Mouse (Mus musculus) MEL (cell line): ENCODE results near the gene U2af1l4. TPM values are rescaled to one million over a fixed set of nuclear protein-coding genes. Genes with fewer than 3 reads are reported as not detected.

ENCODE experiments used
- DNase-seq: peaks from one replicate; pipeline ENCODE4 v3.0.0; 2011; ENCODE audit warnings: low read depth, low spot score
- H3K27ac ChIP-seq: 2 replicates; pipeline ENCODE4 v1.5.1; 2012; ENCODE audit warnings: low read depth, mild to moderate bottlenecking, control low read depth, low read length, moderate library complexity; ENCODE audit not compliant: control insufficient read depth
- H3K27me3 ChIP-seq, 2 experiments: fragments of 150-350 bp in 1 of 2; sonication (generic) in 1 of 2; 2 replicates each; pipeline ENCODE4 v1.6.1; 2012; ENCODE audit warnings: low read length in 2 of 2, mild to moderate bottlenecking in 2 of 2, improper control_type of control experiment in 1 of 2, moderate library complexity in 1 of 2; ENCODE audit not compliant: insufficient read depth in 2 of 2, control insufficient read depth in 1 of 2
- H3K36me3 ChIP-seq, 2 experiments: 2 replicates each; pipeline ENCODE4 v1.6.1; 2012 to 2014; ENCODE audit warnings: low read length in 2 of 2, improper control_type of control experiment in 1 of 2, inconsistent platforms in 1 of 2, mild to moderate bottlenecking in 1 of 2; ENCODE audit not compliant: insufficient read depth in 2 of 2, control insufficient read depth in 1 of 2
- H3K4me1 ChIP-seq, 2 experiments: fragments of 150-350 bp in 1 of 2; sonication (generic) in 1 of 2; 2 replicates each; pipeline ENCODE4 v1.6.1; 2012; ENCODE audit warnings: low read length in 2 of 2, improper control_type of control experiment in 1 of 2, mild to moderate bottlenecking in 1 of 2; ENCODE audit not compliant: insufficient read depth in 2 of 2, control insufficient read depth in 1 of 2
- H3K4me3 ChIP-seq, 2 experiments: fragments of 150-350 bp in 1 of 2; sonication (generic) in 1 of 2; 2 replicates each; pipeline ENCODE4 v1.5.1; 2012; ENCODE audit warnings: low read depth in 2 of 2, low read length in 2 of 2, mild to moderate bottlenecking in 2 of 2, moderate library complexity in 2 of 2, control low read depth in 1 of 2, improper control_type of control experiment in 1 of 2; ENCODE audit not compliant: control insufficient read depth in 1 of 2, insufficient read depth in 1 of 2
- H3K79me2 ChIP-seq: 2 replicates; pipeline ENCODE4 v1.6.1; 2012; ENCODE audit warnings: mild to moderate bottlenecking, low read length, moderate library complexity; ENCODE audit not compliant: control insufficient read depth, poor library complexity, insufficient read depth
- H3K9ac ChIP-seq: 2 replicates; pipeline ENCODE4 v1.6.1; 2012; ENCODE audit warnings: low read depth, mild to moderate bottlenecking, control low read depth, low read length, moderate library complexity; ENCODE audit not compliant: control insufficient read depth, poor library complexity, severe bottlenecking
- H3K9me3 ChIP-seq: fragments of 150-350 bp; sonication (generic); replicated peaks from 2 replicates; pipeline ENCODE4 v1.6.1; 2012; ENCODE audit warnings: mild to moderate bottlenecking, low read length, improper control_type of control experiment, moderate library complexity; ENCODE audit not compliant: insufficient read depth
- BHLHE40 ChIP-seq: IDR thresholded peaks from 2 replicates; pipeline ENCODE4 v1.6.1; 2012; ENCODE audit warnings: low read depth, mild to moderate bottlenecking, inconsistent platforms, low read length, improper control_type of control experiment, borderline replicate concordance
- CHD1 ChIP-seq: IDR thresholded peaks from 2 replicates; pipeline ENCODE4 v1.6.1; 2012; ENCODE audit warnings: low read depth, mild to moderate bottlenecking, inconsistent platforms, low read length, improper control_type of control experiment
- CHD2 ChIP-seq: IDR thresholded peaks from 2 replicates; pipeline ENCODE4 v1.6.1; 2011; ENCODE audit warnings: low read length, improper control_type of control experiment
- CTCF ChIP-seq, 3 experiments: IDR thresholded peaks in 2 of 3; conservative IDR thresholded peaks in 1 of 3; 2 replicates each; pipeline ENCODE4 v1.5.1; 2011 to 2012; ENCODE audit warnings: low read length in 3 of 3, low read depth in 2 of 3, mild to moderate bottlenecking in 2 of 3, improper control_type of control experiment in 1 of 3, inconsistent platforms in 1 of 3, mixed read lengths in 1 of 3, moderate library complexity in 1 of 3; ENCODE audit not compliant: control insufficient read depth in 1 of 3, insufficient read depth in 1 of 3, poor library complexity in 1 of 3, severe bottlenecking in 1 of 3
- E2F4 ChIP-seq: IDR thresholded peaks from 2 replicates; pipeline ENCODE4 v1.6.1; 2011; ENCODE audit warnings: low read depth, low read length, improper control_type of control experiment, borderline replicate concordance
- ELF1 ChIP-seq: IDR thresholded peaks from 2 replicates; pipeline ENCODE4 v1.6.1; 2014; ENCODE audit warnings: low read depth, mild to moderate bottlenecking, inconsistent platforms, low read length, improper control_type of control experiment, moderate library complexity
- EP300 ChIP-seq, 2 experiments: IDR thresholded peaks; 2 replicates each; pipeline ENCODE4 v1.6.1; 2011; ENCODE audit warnings: improper control_type of control experiment in 2 of 2, low read length in 2 of 2, low read depth in 1 of 2, mild to moderate bottlenecking in 1 of 2
- ETS1 ChIP-seq: IDR thresholded peaks from 2 replicates; pipeline ENCODE4 v1.6.1; 2012; ENCODE audit warnings: low read depth, mild to moderate bottlenecking, inconsistent platforms, low read length, improper control_type of control experiment, moderate library complexity
- GATA1 ChIP-seq: IDR thresholded peaks from 2 replicates; pipeline ENCODE4 v1.6.1; 2011; ENCODE audit warnings: low read depth, low read length, improper control_type of control experiment
- HCFC1 ChIP-seq: IDR thresholded peaks from 2 replicates; pipeline ENCODE4 v1.6.1; 2012; ENCODE audit warnings: low read depth, mild to moderate bottlenecking, inconsistent platforms, low read length, improper control_type of control experiment, moderate library complexity
- JUND ChIP-seq: IDR thresholded peaks from 2 replicates; pipeline ENCODE4 v1.6.1; 2011; ENCODE audit warnings: low read depth, mild to moderate bottlenecking, improper control_type of control experiment, low read length
- KAT2A ChIP-seq: conservative IDR thresholded peaks from 2 replicates; pipeline ENCODE4 v1.6.1; 2012; ENCODE audit warnings: low read depth, low read length, improper control_type of control experiment, inconsistent platforms
- MAFK ChIP-seq: IDR thresholded peaks from 2 replicates; pipeline ENCODE4 v1.6.1; 2011; ENCODE audit warnings: low read depth, mild to moderate bottlenecking, low read length, improper control_type of control experiment, borderline replicate concordance
- MAX ChIP-seq: IDR thresholded peaks from 2 replicates; pipeline ENCODE4 v1.6.1; 2011; ENCODE audit warnings: low read length, improper control_type of control experiment
- MAZ ChIP-seq: IDR thresholded peaks from 2 replicates; pipeline ENCODE4 v1.6.1; 2012; ENCODE audit warnings: low read depth, mild to moderate bottlenecking, inconsistent platforms, low read length, improper control_type of control experiment
- MXI1 ChIP-seq: IDR thresholded peaks from 2 replicates; pipeline ENCODE4 v1.6.1; 2011; ENCODE audit warnings: mild to moderate bottlenecking, low read depth, low read length, improper control_type of control experiment
- MYB ChIP-seq: IDR thresholded peaks from 2 replicates; pipeline ENCODE4 v1.6.1; 2011; ENCODE audit warnings: mild to moderate bottlenecking, low read depth, low read length, improper control_type of control experiment
- MYC ChIP-seq: IDR thresholded peaks from 2 replicates; pipeline ENCODE4 v1.6.1; 2011; ENCODE audit warnings: low read depth, mild to moderate bottlenecking, low read length, improper control_type of control experiment, moderate library complexity
- NELFE ChIP-seq: IDR thresholded peaks from 2 replicates; pipeline ENCODE4 v1.6.1; 2011; ENCODE audit warnings: low read depth, low read length, improper control_type of control experiment
- NRF1 ChIP-seq: IDR thresholded peaks from 2 replicates; pipeline ENCODE4 v1.6.1; 2014; ENCODE audit warnings: low read depth, mild to moderate bottlenecking, inconsistent platforms, low read length, improper control_type of control experiment, moderate library complexity; ENCODE audit not compliant: poor library complexity, insufficient read depth, severe bottlenecking
- POLR2A ChIP-seq, 2 experiments: IDR thresholded peaks; 2 replicates each; pipeline ENCODE4 v1.6.1; 2011 to 2012; ENCODE audit warnings: low read length in 2 of 2, mild to moderate bottlenecking in 2 of 2, control low read depth in 1 of 2, improper control_type of control experiment in 1 of 2, low read depth in 1 of 2, moderate library complexity in 1 of 2; ENCODE audit not compliant: control insufficient read depth in 1 of 2, insufficient read depth in 1 of 2, poor library complexity in 1 of 2
- POLR2AphosphoS2 ChIP-seq: IDR thresholded peaks from 2 replicates; pipeline ENCODE4 v1.6.1; 2011; ENCODE audit warnings: low read length, improper control_type of control experiment
- POLR2AphosphoS5 ChIP-seq: IDR thresholded peaks from 2 replicates; pipeline ENCODE4 v1.6.1; 2012; ENCODE audit warnings: low read depth, borderline replicate concordance, mild to moderate bottlenecking, inconsistent platforms, low read length, moderate library complexity, mixed read lengths
- RCOR1 ChIP-seq: IDR thresholded peaks from 2 replicates; pipeline ENCODE4 v1.6.1; 2012; ENCODE audit warnings: low read depth, mild to moderate bottlenecking, inconsistent platforms, low read length, improper control_type of control experiment
- SIN3A ChIP-seq: IDR thresholded peaks from 2 replicates; pipeline ENCODE4 v1.6.1; 2012; ENCODE audit warnings: low read length, improper control_type of control experiment, inconsistent platforms
- SMC3 ChIP-seq: IDR thresholded peaks from 2 replicates; pipeline ENCODE4 v1.6.1; 2011; ENCODE audit warnings: low read depth, low read length, improper control_type of control experiment
- TAL1 ChIP-seq: IDR thresholded peaks from 2 replicates; pipeline ENCODE4 v1.6.1; 2012; ENCODE audit warnings: mild to moderate bottlenecking, inconsistent platforms, low read length, moderate library complexity, mixed read lengths
- TBP ChIP-seq: IDR thresholded peaks from 2 replicates; pipeline ENCODE4 v1.8.0; 2011; ENCODE audit warnings: low read depth, low read length, improper control_type of control experiment
- TCF12 ChIP-seq: IDR thresholded peaks from 2 replicates; pipeline ENCODE4 v1.6.1; 2014; ENCODE audit warnings: low read depth, mild to moderate bottlenecking, inconsistent platforms, low read length, improper control_type of control experiment, moderate library complexity
- UBTF ChIP-seq: IDR thresholded peaks from 2 replicates; pipeline ENCODE4 v1.6.1; 2012; ENCODE audit warnings: low read depth, mild to moderate bottlenecking, inconsistent platforms, low read length, improper control_type of control experiment, moderate library complexity, borderline replicate concordance; ENCODE audit not compliant: insufficient read depth
- USF1 ChIP-seq: IDR thresholded peaks from 2 replicates; pipeline ENCODE4 v1.6.1; 2014; ENCODE audit warnings: low read depth, mild to moderate bottlenecking, inconsistent platforms, low read length, improper control_type of control experiment, moderate library complexity
- USF2 ChIP-seq, 2 experiments: IDR thresholded peaks; 2 replicates each; pipeline ENCODE4 v1.6.1; 2011 to 2012; ENCODE audit warnings: improper control_type of control experiment in 2 of 2, low read length in 2 of 2, borderline replicate concordance in 1 of 2, inconsistent platforms in 1 of 2, low read depth in 1 of 2, mild to moderate bottlenecking in 1 of 2; ENCODE audit not compliant: insufficient read depth in 1 of 2
- ZC3H11A ChIP-seq: IDR thresholded peaks from 2 replicates; pipeline ENCODE4 v1.6.1; 2012; ENCODE audit warnings: low read depth, mild to moderate bottlenecking, inconsistent platforms, low read length, improper control_type of control experiment
- ZMIZ1 ChIP-seq: IDR thresholded peaks from 2 replicates; pipeline ENCODE4 v1.6.1; 2012; ENCODE audit warnings: low read depth, mild to moderate bottlenecking, inconsistent platforms, low read length, improper control_type of control experiment, moderate library complexity
- ZNF384 ChIP-seq: IDR thresholded peaks from 2 replicates; pipeline ENCODE4 v1.6.1; 2012; ENCODE audit warnings: low read depth, mild to moderate bottlenecking, inconsistent platforms, low read length, improper control_type of control experiment
- polyA plus RNA-seq, 2 experiments: library from polyadenylated mRNA; stranded (reverse) in 1 of 2; unstranded in 1 of 2; fragments of >175 nt in 1 of 2; fragments of >200 nt in 1 of 2; gene quantifications; 2 replicates each; pipeline versions ENCODE4 v1.2.1 to v1.2.4; 2012; ENCODE audit warnings: low replicate concordance in 2 of 2, low read depth in 1 of 2; ENCODE audit not compliant: insufficient read length in 2 of 2, insufficient read depth in 1 of 2, missing spikeins in 1 of 2
- total RNA-seq: library from RNA; depleted of rRNA; stranded (reverse); fragments of 300-350 nt; gene quantifications from 2 replicates; pipeline ENCODE4 v1.2.3, GENCODE M21; 2012

U2af1l4 gene
- total and polyA plus RNA-seq, 3 experiments: 72.5 to 74.2 TPM; not detected in 1

DNA sequence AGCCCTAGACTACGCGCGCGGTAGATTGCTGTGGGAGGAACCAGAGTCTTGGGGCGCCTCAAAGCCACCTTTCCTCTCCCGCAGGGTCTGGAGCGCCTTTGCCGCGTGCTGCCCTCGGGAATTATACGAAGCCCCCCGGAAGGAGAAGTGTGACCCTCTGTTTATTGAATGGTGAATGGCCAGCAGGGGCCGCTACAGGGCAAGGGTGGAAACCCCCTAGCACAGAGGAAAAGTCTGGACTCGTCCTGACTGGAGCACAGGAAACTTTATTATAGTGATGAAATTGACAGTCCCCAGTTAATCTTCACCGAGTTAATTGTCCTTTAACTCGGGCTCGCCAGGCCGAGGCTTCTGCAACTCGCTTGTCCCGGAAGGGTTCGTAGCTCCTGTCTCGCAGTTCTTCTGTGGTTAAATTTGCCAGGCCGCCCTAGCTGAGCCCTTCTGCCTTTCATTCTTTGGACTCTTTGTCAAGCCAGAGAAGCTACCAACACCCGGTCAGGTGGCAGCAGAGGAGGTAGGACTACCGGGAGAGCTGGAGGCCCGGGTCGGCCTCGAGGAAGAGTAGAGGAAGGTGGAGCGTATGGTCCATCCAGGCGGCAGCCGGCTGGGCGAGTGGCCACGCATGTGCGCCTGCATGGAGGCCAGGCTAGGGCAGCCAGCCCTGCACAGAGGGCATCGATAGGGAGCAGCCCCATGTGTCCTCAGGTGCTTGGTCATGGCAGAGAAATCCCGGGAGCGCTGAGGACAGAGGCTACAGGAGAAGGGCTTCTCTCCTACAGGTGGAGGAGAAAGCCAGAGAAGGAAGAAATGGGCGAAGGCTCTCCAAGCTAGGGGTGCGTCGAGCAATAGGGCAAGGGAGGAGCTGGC is 26.6 kb downstream of the U2af1l4 start:
- Histone ChIP-seq H3K4me1 (peaks cover 10 to 34% of the 10 kb centered on the region in 2 experiments; a peak in 3 of 4 replicates), H3K9me3 (no peaks in the 10 kb centered on the region), H3K4me3 (peak overlapping the region; percentile 43 to 68), H3K79me2 (peaks cover 36% of the 10 kb centered on the region), H3K36me3 (peaks cover 1 to 13% of the 10 kb centered on the region in 2 experiments; a peak in 3 of 4 replicates), H3K27me3 (no peaks in the 10 kb centered on the region), H3K27ac (peak overlapping the region; percentile 70), H3K9ac (peak overlapping the region; percentile 79)
- DNase-seq: peak; percentile 85
- TF ChIP-seq EP300 (IDR thresholded peaks at IDR 0.05; ENCODE audit: low read depth in 1 of 2, low read length in 2 of 2) (no peak), BHLHE40 (no peak), E2F4 (no peak), MAZ (0 out of 2 replicates have a peak, but pooled peaks have one; percentile 53), GATA1 (no peak), ETS1 (no peak), JUND (no peak), ELF1 (peak; percentile 48; the same call in 1 of the 2 replicates), ZMIZ1 (peak; percentile 56; the same call in 1 of the 2 replicates), TCF12 (no peak), POLR2AphosphoS5 (no peak), TAL1 (no peak), MAFK (no peak), RCOR1 (no peak), CHD2 (no peak), POLR2A (IDR thresholded peaks at IDR 0.05; ENCODE audit: control insufficient read depth in 1 of 2, insufficient read depth in 1 of 2, low read depth in 1 of 2, low read length in 2 of 2, poor library complexity in 1 of 2) (no peak; a peak in 1 of 4 replicates), MYC (peak; percentile 60; the same call in 1 of the 2 replicates), USF1 (no peak), NELFE (no peak; the same call in 1 of the 2 replicates), USF2 (IDR thresholded peaks at IDR 0.05; ENCODE audit: borderline replicate concordance in 1 of 2, insufficient read depth in 1 of 2, low read depth in 1 of 2, low read length in 2 of 2) (no peak), UBTF (no peak), CTCF (IDR thresholded peaks at IDR 0.05 in 2 of 3, conservative IDR thresholded peaks at IDR 0.05 in 1 of 3; ENCODE audit: control insufficient read depth in 1 of 3, insufficient read depth in 1 of 3, low read depth in 2 of 3, low read length in 3 of 3, poor library complexity in 1 of 3, severe bottlenecking in 1 of 3) (peak; percentile 75 to 91 (median 86)), NRF1 (0 out of 2 replicates have a peak, but pooled peaks have one; percentile 13), KAT2A (no peak), MYB (no peak), SMC3 (peak; percentile 62), MXI1 (peak; percentile 77), SIN3A (peak; percentile 63; the same call in 1 of the 2 replicates), TBP (0 out of 2 replicates have a peak, but pooled peaks have one; percentile 37), ZNF384 (no peak), HCFC1 (no peak; the same call in 1 of the 2 replicates), CHD1 (no peak), ZC3H11A (peak; percentile 58), POLR2AphosphoS2 (no peak), MAX (no peak)
